Mouse (Mus musculus) ES-E14 (cell line): ENCODE data around the gene Cenpm. TPM values are rescaled to one million over a fixed set of nuclear protein-coding genes. Genes with fewer than 3 reads are reported as not detected.

Experiments used
- DNase-seq: peaks from one replicate; pipeline ENCODE4 v3.0.0-alpha.2; 2013; ENCODE audit warnings: low read depth, low spot score
- H3K27ac ChIP-seq: 2 replicates; pipeline ENCODE4 v1.5.1; 2012; ENCODE audit warnings: low read depth, mild to moderate bottlenecking, low read length, moderate library complexity, mixed read lengths; ENCODE audit not compliant: poor library complexity, insufficient read depth, severe bottlenecking
- H3K36me3 ChIP-seq: 2 replicates; pipeline ENCODE4 v1.6.1; 2012; ENCODE audit warnings: mild to moderate bottlenecking, low read length, moderate library complexity, mixed read lengths; ENCODE audit not compliant: control insufficient read depth, poor library complexity, insufficient read depth, severe bottlenecking
- H3K4me1 ChIP-seq, 2 experiments: fragments of 150-350 bp in 1 of 2; sonication (generic) in 1 of 2; 2 replicates each; pipeline ENCODE4 v1.6.1; 2012; ENCODE audit warnings: low read length in 2 of 2, mild to moderate bottlenecking in 1 of 2, mixed read lengths in 1 of 2; ENCODE audit not compliant: control insufficient read depth in 2 of 2, insufficient read depth in 2 of 2, poor library complexity in 1 of 2
- H3K4me3 ChIP-seq, 2 experiments: fragments of 150-350 bp in 1 of 2; sonication (generic) in 1 of 2; 2 replicates each; pipeline ENCODE4 v1.5.1; 2012; ENCODE audit warnings: low read length in 2 of 2, low read depth in 1 of 2, mild to moderate bottlenecking in 1 of 2, mixed read lengths in 1 of 2; ENCODE audit not compliant: insufficient read depth in 1 of 2, poor library complexity in 1 of 2, severe bottlenecking in 1 of 2
- H3K9ac ChIP-seq: 2 replicates; pipeline ENCODE4 v1.6.1; 2012; ENCODE audit warnings: low read depth, mild to moderate bottlenecking, low read length, mixed read lengths; ENCODE audit not compliant: poor library complexity, insufficient read depth, severe bottlenecking
- H3K9me3 ChIP-seq: fragments of 150-350 bp; sonication (generic); 2 replicates; pipeline ENCODE4 v1.6.1; 2012; ENCODE audit warnings: low read depth, mild to moderate bottlenecking, low read length; ENCODE audit not compliant: control insufficient read depth, insufficient read depth
- CHD2 ChIP-seq: IDR thresholded peaks from 2 replicates; pipeline ENCODE4 v1.6.1; 2014; ENCODE audit warnings: mild to moderate bottlenecking, low read depth, low read length, inconsistent platforms
- HCFC1 ChIP-seq: IDR thresholded peaks from 2 replicates; pipeline ENCODE4 v1.6.1; 2012; ENCODE audit warnings: low read length, inconsistent platforms, borderline replicate concordance; ENCODE audit not compliant: insufficient read depth
- MAFK ChIP-seq: IDR thresholded peaks from 2 replicates; pipeline ENCODE4 v1.6.1; 2014; ENCODE audit warnings: mild to moderate bottlenecking, low read depth, low read length, inconsistent platforms; ENCODE audit not compliant: insufficient read depth
- ZC3H11A ChIP-seq: IDR thresholded peaks from 2 replicates; pipeline ENCODE4 v1.6.1; 2012; ENCODE audit warnings: low read depth, mild to moderate bottlenecking, inconsistent platforms, low read length, borderline replicate concordance
- ZNF384 ChIP-seq: IDR thresholded peaks from 2 replicates; pipeline ENCODE4 v1.6.1; 2012; ENCODE audit warnings: low read depth, low read length, inconsistent platforms
- in situ Hi-C, 2 experiments: fragments of 600-800 bp; cut with MboI; formaldehyde crosslinking; loops; one replicate each; pipeline ENCODE4 v1.15.1; 2025; ENCODE audit warnings: low sequenced_read_pairs in 2 of 2, inconsistent platforms in 1 of 2; ENCODE audit not compliant: unreplicated experiment in 2 of 2
- total RNA-seq: library from RNA; depleted of rRNA; stranded (reverse); fragments of 300-350 nt; gene quantifications from 2 replicates; pipeline ENCODE4 v1.2.3, GENCODE M21; 2012

Cenpm gene
- total RNA-seq, 1 experiment: 80.0 TPM

DNA sequence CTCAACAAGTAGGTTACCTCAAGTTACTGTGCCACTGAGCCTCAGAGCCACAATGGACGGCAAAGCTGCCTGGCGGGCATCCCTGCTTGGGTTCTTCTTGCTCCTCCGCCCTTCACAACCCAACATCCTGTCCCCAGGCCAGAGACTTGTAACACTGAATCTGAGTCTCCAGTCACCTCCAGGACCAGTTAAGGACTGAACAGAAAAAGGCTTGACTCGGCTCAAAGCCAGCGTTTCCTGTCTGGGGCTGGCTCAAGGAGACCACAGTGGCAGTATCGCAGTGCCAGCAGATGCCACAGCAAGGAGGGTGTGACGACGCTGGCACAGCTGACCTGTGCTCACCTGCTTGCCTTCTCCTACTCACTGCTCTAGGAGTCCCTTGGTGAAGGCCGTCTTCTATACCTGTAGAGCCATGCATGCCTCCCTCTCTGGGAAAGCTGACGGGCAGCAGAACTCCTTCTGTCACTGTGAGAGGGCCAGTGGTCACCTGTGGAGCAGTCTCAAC lies 47.2 kb downstream of the Cenpm start:
- no peaks in the 10 kb centered on the region for H3K9me3 ChIP-seq

DNA sequence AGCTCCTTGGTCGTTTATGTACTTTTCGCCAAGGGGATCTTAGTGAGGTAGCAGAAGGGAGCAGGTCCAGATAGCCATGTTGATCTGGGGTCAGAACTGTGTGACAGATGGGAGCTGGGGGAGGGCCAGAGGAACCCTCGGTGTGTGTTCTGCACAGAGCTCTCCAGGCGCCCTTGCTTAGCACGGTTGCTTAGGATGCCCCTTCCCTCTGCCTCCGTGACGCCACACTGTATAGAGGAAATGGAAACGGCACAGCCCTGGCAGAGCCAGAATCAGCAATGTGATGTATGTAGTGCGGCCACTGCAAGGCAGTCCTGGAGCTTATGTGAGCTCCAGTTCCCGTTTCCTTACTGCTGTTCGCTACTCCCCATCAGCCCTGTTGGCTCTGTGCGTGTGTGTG lies 48.2 kb downstream of the Cenpm start:
- in situ Hi-C loops: no loop called here
- Histone ChIP-seq H3K4me1 (peaks cover 0 to 2% of the 10 kb centered on the region in 2 experiments; a peak in 2 of 4 replicates), H3K9ac (no peak overlapping the region), H3K4me3 (no peak overlapping the region), H3K9me3 (no peaks in the 10 kb centered on the region), H3K36me3 (peaks cover 83% of the 10 kb centered on the region), H3K27ac (no peak overlapping the region)
- no peak for DNase-seq
- TF ChIP-seq ZC3H11A (no peak), HCFC1 (no peak), MAFK (no peak), ZNF384 (no peak), CHD2 (no peak)

More for the DNA sequence above, 47.2 kb downstream of the Cenpm start:
- Histone ChIP-seq H3K27ac (no peak overlapping the region), H3K9ac (no peak overlapping the region), H3K4me1 (peaks cover 0 to 2% of the 10 kb centered on the region in 2 experiments; a peak in 1 of 4 replicates), H3K4me3 (no peak overlapping the region), H3K36me3 (peaks cover 84% of the 10 kb centered on the region)
- TF ChIP-seq MAFK: no peak
- no peak for TF ChIP-seq ZC3H11A
- TF ChIP-seq HCFC1: no peak
- TF ChIP-seq ZNF384: no peak
- in situ Hi-C loops: no loop called here
- DNase-seq: no peak

- TF ChIP-seq ZNF384 (no peak), ZC3H11A (no peak), HCFC1 (no peak), MAFK (no peak), CHD2 (no peak)
- H3K4me3 ChIP-seq: no peak overlapping the region
- peaks cover 2 to 10% of the 10 kb centered on the region in 2 experiments for H3K4me1 ChIP-seq
- no peak for DNase-seq
- peaks cover 62% of the 10 kb centered on the region for H3K36me3 ChIP-seq
- H3K27ac ChIP-seq: peak overlapping the region; percentile 32; the same call in 1 of the 2 replicates
- H3K9me3 ChIP-seq: no peaks in the 10 kb centered on the region
- H3K9ac ChIP-seq: peak overlapping the region; percentile 14; the same call in 1 of the 2 replicates
- in situ Hi-C loops: no loop called here
Observed at GRCm38 (mm10) chr15:82192617-82193016, 51.9 kb downstream of the Cenpm start.

- H3K4me1 ChIP-seq: peaks cover 2 to 19% of the 10 kb centered on the region in 2 experiments
- in situ Hi-C loops: no loop called here
Observed at GRCm38 (mm10) chr15:82188481-82189240, 55.9 kb downstream of the Cenpm start.

More at GRCm38 (mm10) chr15:82188481-82189240, 55.9 kb downstream of the Cenpm start:
- peaks cover 62% of the 10 kb centered on the region for H3K36me3 ChIP-seq
- TF ChIP-seq HCFC1 (no peak), ZNF384 (no peak), CHD2 (no peak), MAFK (no peak), ZC3H11A (no peak)
- no peak overlapping the region for H3K4me3 ChIP-seq
- peak; percentile 86 for DNase-seq
- H3K9me3 ChIP-seq: no peaks in the 10 kb centered on the region
- peak overlapping the region; percentile 49 for H3K27ac ChIP-seq
- no peak overlapping the region for H3K9ac ChIP-seq
